Mouse (Mus musculus) stomach, embryonic 15.5 days (tissue): ENCODE data around the gene Rps3a1. TPM values are rescaled to one million over a fixed set of nuclear protein-coding genes. Genes with fewer than 3 reads are reported as not detected.
A peak's percentile ranks its signal among the peaks of the same experiment; 100 is the strongest.

ENCODE experiments used
- ATAC-seq: fragments of 200-750 bp; cut with Nextera tagmentation; 2 replicates; pipeline ENCODE4 v1.8.0; 2017; ENCODE audit warnings: low read depth, moderate number of reproducible peaks, moderate TSS enrichment; ENCODE audit not compliant: insufficient read depth, low FRiP score
- H3K27ac ChIP-seq: fragments of 300-500 bp; sonication (generic); 2 replicates; pipeline ENCODE4 v1.5.1; 2015; ENCODE audit warnings: mild to moderate bottlenecking, inconsistent platforms
- H3K27me3 ChIP-seq: fragments of 300-500 bp; sonication (generic); replicated peaks from 2 replicates; pipeline ENCODE4 v1.6.1; 2015; ENCODE audit warnings: inconsistent platforms
- H3K36me3 ChIP-seq: fragments of 300-500 bp; sonication (generic); 2 replicates; pipeline ENCODE4 v1.6.1; 2015; ENCODE audit warnings: inconsistent platforms
- H3K4me1 ChIP-seq: fragments of 300-500 bp; sonication (generic); 2 replicates; pipeline ENCODE4 v1.6.1; 2015; ENCODE audit warnings: inconsistent platforms
- H3K4me2 ChIP-seq: fragments of 300-500 bp; sonication (generic); 2 replicates; pipeline ENCODE4 v1.6.1; 2015; ENCODE audit warnings: mild to moderate bottlenecking, inconsistent platforms
- H3K4me3 ChIP-seq: fragments of 300-500 bp; sonication (generic); replicated peaks from 2 replicates; pipeline ENCODE4 v1.5.1; 2015; ENCODE audit warnings: inconsistent platforms
- H3K9ac ChIP-seq: fragments of 300-500 bp; sonication (generic); 2 replicates; pipeline ENCODE4 v1.6.1; 2015; ENCODE audit warnings: inconsistent platforms
- H3K9me3 ChIP-seq: fragments of 300-500 bp; sonication (generic); 2 replicates; pipeline ENCODE4 v1.6.1; 2016; ENCODE audit warnings: inconsistent platforms
- WGBS: fragments of 180-500 bp; shearing (Covaris S2); methylation state at CpG from one replicate; pipeline ENCODE4 v1.1.7; 2015; 5-methylcytosine and 5-hydroxymethylcytosine counted together
- polyA plus RNA-seq: library from polyadenylated mRNA; unstranded; fragments of >200 nt; fragmentation: Nextera tagmentation; extraction: Ambion mirVana; gene quantifications from 2 replicates; pipeline ENCODE4 v1.2.1, GENCODE M21; 2015

Rps3a1 gene
- 1,309 and 1,341 TPM in 2 replicates for polyA plus RNA-seq

- peak within 1 kb of the TSS; percentile 64 for H3K4me2 ChIP-seq
- H3K27me3 ChIP-seq = no peaks in the 10 kb centered on the region
- H3K27ac ChIP-seq = peak within 1 kb of the TSS; percentile 87
- ATAC-seq = peak; percentile 96
- peaks cover 23% of the 10 kb centered on the region for H3K36me3 ChIP-seq
- H3K9ac ChIP-seq = peak within 1 kb of the TSS; percentile 97
- peak within 1 kb of the TSS; percentile 87 for H3K4me3 ChIP-seq
- under 1% methylated on average over 77 of the region's 77 CpGs for WGBS
- no peaks in the 10 kb centered on the region for H3K9me3 ChIP-seq
- H3K4me1 ChIP-seq = no peaks in the 10 kb centered on the region
Observed at GRCm38 (mm10) chr3:86142263-86142933, at the start of gene Rps3a1. Gene Rps3a1 (minus strand): TSS chr3:86142702.

GRCm38 (mm10) chr3:86187736-86188389 lies 45.4 kb upstream of the Rps3a1 start:
- H3K4me3 ChIP-seq = no peak overlapping the region
- no peak for ATAC-seq
- no peak overlapping the region for H3K4me2 ChIP-seq
- H3K36me3 ChIP-seq = no peaks in the 10 kb centered on the region
- 67% methylated on average over 5 of the region's 5 CpGs for WGBS
- no peak overlapping the region for H3K27ac ChIP-seq
- no peaks in the 10 kb centered on the region for H3K9me3 ChIP-seq
- no peak overlapping the region for H3K9ac ChIP-seq
- H3K27me3 ChIP-seq = no peaks in the 10 kb centered on the region
- H3K4me1 ChIP-seq = no peaks in the 10 kb centered on the region

GRCm38 (mm10) chr3:86184546-86184945 lies 42.0 kb upstream of the Rps3a1 start:
- Histone ChIP-seq H3K9me3 (no peaks in the 10 kb centered on the region), H3K27ac (no peak overlapping the region), H3K4me2 (no peak overlapping the region), H3K4me1 (no peaks in the 10 kb centered on the region), H3K4me3 (no peak overlapping the region), H3K36me3 (no peaks in the 10 kb centered on the region), H3K9ac (no peak overlapping the region), H3K27me3 (no peaks in the 10 kb centered on the region)
- no peak for ATAC-seq
- 90% methylated on average over 7 of the region's 7 CpGs for WGBS

- H3K4me2 ChIP-seq = no peak overlapping the region
- H3K36me3 ChIP-seq = no peaks in the 10 kb centered on the region
- WGBS = 49% methylated on average over 5 of the region's 5 CpGs
- no peak for ATAC-seq
- no peaks in the 10 kb centered on the region for H3K4me1 ChIP-seq
- no peaks in the 10 kb centered on the region for H3K9me3 ChIP-seq
- no peak overlapping the region for H3K9ac ChIP-seq
- no peak overlapping the region for H3K4me3 ChIP-seq
- H3K27ac ChIP-seq = no peak overlapping the region
- H3K27me3 ChIP-seq = no peaks in the 10 kb centered on the region
Observed at GRCm38 (mm10) chr3:86181107-86181506, 38.6 kb upstream of the Rps3a1 start.

- Histone ChIP-seq H3K27me3 (no peaks in the 10 kb centered on the region), H3K9me3 (no peaks in the 10 kb centered on the region), H3K4me2 (no peak overlapping the region), H3K4me3 (no peak overlapping the region), H3K4me1 (no peaks in the 10 kb centered on the region), H3K36me3 (no peaks in the 10 kb centered on the region), H3K27ac (no peak overlapping the region), H3K9ac (no peak overlapping the region)
- ATAC-seq = no peak
- WGBS = 83% methylated on average over 7 of the region's 7 CpGs
Observed at GRCm38 (mm10) chr3:86179714-86180113, 37.2 kb upstream of the Rps3a1 start.

GRCm38 (mm10) chr3:86168841-86169425 lies 26.4 kb upstream of the Rps3a1 start:
- H3K4me2 ChIP-seq = no peak overlapping the region
- H3K9ac ChIP-seq = no peak overlapping the region
- 66% methylated on average over 8 of the region's 8 CpGs for WGBS
- no peaks in the 10 kb centered on the region for H3K36me3 ChIP-seq
- H3K27ac ChIP-seq = no peak overlapping the region
- no peak overlapping the region for H3K4me3 ChIP-seq
- ATAC-seq = no peak
- no peaks in the 10 kb centered on the region for H3K27me3 ChIP-seq
- no peaks in the 10 kb centered on the region for H3K9me3 ChIP-seq
- H3K4me1 ChIP-seq = no peaks in the 10 kb centered on the region

- Histone ChIP-seq H3K4me3 (no peak overlapping the region), H3K36me3 (no peaks in the 10 kb centered on the region), H3K4me1 (no peaks in the 10 kb centered on the region), H3K9me3 (no peaks in the 10 kb centered on the region), H3K27me3 (no peaks in the 10 kb centered on the region), H3K4me2 (no peak overlapping the region), H3K9ac (no peak overlapping the region), H3K27ac (no peak overlapping the region)
- no peak for ATAC-seq
- WGBS = 63% methylated on average over 9 of the region's 9 CpGs
Observed at GRCm38 (mm10) chr3:86149521-86149920, 7.0 kb upstream of the Rps3a1 start.

GRCm38 (mm10) chr3:86149063-86149462 lies 6.6 kb upstream of the Rps3a1 start:
- no peak for ATAC-seq
- H3K4me1 ChIP-seq = no peaks in the 10 kb centered on the region
- no peaks in the 10 kb centered on the region for H3K27me3 ChIP-seq
- H3K27ac ChIP-seq = no peak overlapping the region
- no peak overlapping the region for H3K4me2 ChIP-seq
- H3K4me3 ChIP-seq = no peak overlapping the region
- no peaks in the 10 kb centered on the region for H3K9me3 ChIP-seq
- WGBS = 84% methylated on average over 6 of the region's 6 CpGs
- H3K9ac ChIP-seq = no peak overlapping the region
- no peaks in the 10 kb centered on the region for H3K36me3 ChIP-seq

GRCm38 (mm10) chr3:86143343-86143742 lies 841 bp upstream of the Rps3a1 start:
- Histone ChIP-seq H3K9ac (no peak overlapping the region), H3K4me1 (no peaks in the 10 kb centered on the region), H3K9me3 (no peaks in the 10 kb centered on the region), H3K4me2 (no peak overlapping the region), H3K36me3 (peaks cover 13% of the 10 kb centered on the region), H3K4me3 (no peak overlapping the region), H3K27ac (no peak overlapping the region), H3K27me3 (no peaks in the 10 kb centered on the region)
- WGBS = 81% methylated on average over 6 of the region's 6 CpGs
- ATAC-seq = no peak

- H3K27ac ChIP-seq = 0 out of 2 replicates have a peak overlapping the region, but pooled peaks have one; percentile 35
- H3K4me3 ChIP-seq = peak overlapping the region; percentile 87; the same call in 1 of the 2 replicates
- H3K4me1 ChIP-seq = no peaks in the 10 kb centered on the region
- H3K9ac ChIP-seq = no peak overlapping the region
- WGBS = 21% methylated on average over 6 of the region's 6 CpGs
- no peaks in the 10 kb centered on the region for H3K9me3 ChIP-seq
- H3K36me3 ChIP-seq = peaks cover 17% of the 10 kb centered on the region
- no peaks in the 10 kb centered on the region for H3K27me3 ChIP-seq
- H3K4me2 ChIP-seq = peak overlapping the region; percentile 45
- ATAC-seq = 0 out of 2 replicates have a peak, but pooled peaks have one; percentile 11
Observed at GRCm38 (mm10) chr3:86142934-86143317, 424 bp upstream of the Rps3a1 start.

- Histone ChIP-seq H3K4me1 (no peaks in the 10 kb centered on the region), H3K27me3 (no peaks in the 10 kb centered on the region), H3K36me3 (peaks cover 25% of the 10 kb centered on the region), H3K27ac (peak overlapping the region; percentile 87), H3K4me2 (peak overlapping the region; percentile 64), H3K9ac (peak overlapping the region; percentile 97), H3K9me3 (no peaks in the 10 kb centered on the region), H3K4me3 (peak overlapping the region; percentile 87)
- under 1% methylated on average over 18 of the region's 18 CpGs for WGBS
- ATAC-seq = peak; percentile 9; the same call in 1 of the 2 replicates
Observed at GRCm38 (mm10) chr3:86141886-86142262, 628 bp downstream of the Rps3a1 start.

GRCm38 (mm10) chr3:86141366-86141765 lies 1.1 kb downstream of the Rps3a1 start:
- Histone ChIP-seq H3K4me2 (peak overlapping the region; percentile 64), H3K9me3 (no peaks in the 10 kb centered on the region), H3K27ac (peak overlapping the region; percentile 87), H3K27me3 (no peaks in the 10 kb centered on the region), H3K4me3 (peak overlapping the region; percentile 87), H3K36me3 (peaks cover 26% of the 10 kb centered on the region), H3K4me1 (no peaks in the 10 kb centered on the region), H3K9ac (peak overlapping the region; percentile 97)
- ATAC-seq = no peak
- 7% methylated on average over 7 of the region's 7 CpGs for WGBS
